Mouse (Mus musculus) heart, adult 2 months (tissue): ENCODE data around the gene Cep70.

Experiments
- CTCF ChIP-seq: fragments of 200-600 bp; IDR thresholded peaks from 2 replicates; pipeline ENCODE4 v1.8.1; 2022; ENCODE audit warnings: antibody characterized with exemption, mild to moderate bottlenecking, moderate library complexity
- POLR2A ChIP-seq: fragments of 200-500 bp; IDR thresholded peaks from 2 replicates; pipeline ENCODE4 v1.6.1; 2011; ENCODE audit warnings: mild to moderate bottlenecking, low read depth, low read length, control low read depth; ENCODE audit not compliant: insufficient read depth

DNA sequence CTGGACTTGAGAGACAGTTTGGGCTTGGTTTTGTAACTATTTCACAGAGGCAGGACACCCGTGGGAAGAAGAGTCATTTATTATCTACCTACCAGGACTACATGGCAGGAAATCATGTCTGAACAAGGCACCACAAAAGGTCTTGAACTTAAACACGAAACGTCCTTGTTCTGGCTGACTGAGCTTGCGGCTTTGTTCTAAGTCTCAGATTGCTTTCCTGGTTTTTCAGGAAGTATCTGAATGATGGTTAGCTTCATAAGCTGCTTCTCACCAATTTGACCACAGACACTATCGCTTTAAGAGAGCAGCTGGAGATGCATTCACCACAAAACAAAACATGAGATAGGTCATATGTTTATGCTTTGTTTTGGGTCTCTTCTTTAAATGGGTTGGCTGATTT is 2.6 kb upstream of the Cep70 start:
- TF ChIP-seq CTCF (no peak), POLR2A (no peak)
